Mouse (Mus musculus) liver, embryonic 12.5 days (tissue): ENCODE results near the gene Numa1. TPM values are rescaled to one million over a fixed set of nuclear protein-coding genes. Genes with fewer than 3 reads are reported as not detected.
A peak's percentile ranks its signal among the peaks of the same experiment; 100 is the strongest.

ENCODE experiments used
- ATAC-seq: fragments of 200-750 bp; cut with Nextera tagmentation; 2 replicates; pipeline ENCODE4 v1.8.0; 2017; ENCODE audit warnings: moderate number of reproducible peaks, mild to moderate bottlenecking, moderate library complexity
- H3K27ac ChIP-seq: fragments of 300-500 bp; sonication (generic); 2 replicates; pipeline ENCODE4 v1.5.1; 2016; ENCODE audit warnings: mild to moderate bottlenecking
- H3K27me3 ChIP-seq: fragments of 300-500 bp; sonication (generic); replicated peaks from 2 replicates; pipeline ENCODE4 v1.6.1; 2016; ENCODE audit warnings: mild to moderate bottlenecking, moderate library complexity
- H3K36me3 ChIP-seq: fragments of 300-500 bp; sonication (generic); 2 replicates; pipeline ENCODE4 v1.6.1; 2016; ENCODE audit warnings: mild to moderate bottlenecking, moderate library complexity
- H3K4me1 ChIP-seq: fragments of 300-500 bp; sonication (generic); 2 replicates; pipeline ENCODE4 v1.6.1; 2016
- H3K4me2 ChIP-seq: fragments of 300-500 bp; sonication (generic); 2 replicates; pipeline ENCODE4 v1.6.1; 2016; ENCODE audit warnings: mild to moderate bottlenecking, moderate library complexity
- H3K4me3 ChIP-seq: fragments of 300-500 bp; sonication (generic); 2 replicates; pipeline ENCODE4 v1.5.1; 2016; ENCODE audit warnings: mild to moderate bottlenecking, moderate library complexity
- H3K9ac ChIP-seq: fragments of 300-500 bp; sonication (generic); 2 replicates; pipeline ENCODE4 v1.6.1; 2016; ENCODE audit warnings: mild to moderate bottlenecking, moderate library complexity
- H3K9me3 ChIP-seq: fragments of 300-500 bp; sonication (generic); replicated peaks from 2 replicates; pipeline ENCODE4 v1.6.1; 2016; ENCODE audit warnings: mild to moderate bottlenecking, moderate library complexity
- WGBS: fragments of 180-500 bp; shearing (Covaris S2); methylation state at CpG from one replicate; pipeline ENCODE4 v1.1.7; 2016; ENCODE audit not compliant: insufficient replicate concordance; 5-methylcytosine and 5-hydroxymethylcytosine counted together
- polyA plus RNA-seq: library from polyadenylated mRNA; unstranded; fragments of >200 nt; fragmentation: Nextera tagmentation; extraction: Ambion mirVana; gene quantifications from 2 replicates; pipeline ENCODE4 v1.2.1, GENCODE M21; 2016

The Numa1 gene
- polyA plus RNA-seq, 1 experiment from 2014 or later = 48.7 TPM

DNA sequence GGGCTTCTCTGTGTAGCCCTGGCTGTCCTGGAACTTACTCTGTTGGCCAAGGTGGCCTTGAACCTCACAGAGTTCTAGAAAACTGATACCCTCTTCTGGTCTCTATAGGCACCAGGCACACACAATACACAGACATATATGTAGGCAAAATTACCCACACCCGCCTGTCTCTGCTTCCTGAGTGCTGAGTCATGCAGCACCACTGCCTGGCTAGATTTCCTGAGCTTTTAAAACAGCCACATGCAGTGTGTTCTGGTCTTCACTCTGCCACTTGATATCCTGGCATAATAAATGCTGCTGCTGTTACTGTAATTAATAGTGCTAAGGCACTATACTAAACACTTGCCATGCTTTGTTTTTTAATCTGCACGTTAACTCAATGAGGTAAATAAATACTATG lies 31.7 kb downstream of the Numa1 start:
- Histone ChIP-seq H3K4me3 (no peak overlapping the region), H3K4me2 (no peak overlapping the region; the same call in 1 of the 2 replicates), H3K27ac (peak overlapping the region; percentile 75; the same call in 1 of the 2 replicates), H3K9me3 (no peaks in the 10 kb centered on the region), H3K4me1 (peaks cover 69% of the 10 kb centered on the region), H3K9ac (no peak overlapping the region), H3K36me3 (no peaks in the 10 kb centered on the region), H3K27me3 (no peaks in the 10 kb centered on the region)
- WGBS = 28% methylated on average over 2 of the region's 2 CpGs
- ATAC-seq = peak; percentile 52

DNA sequence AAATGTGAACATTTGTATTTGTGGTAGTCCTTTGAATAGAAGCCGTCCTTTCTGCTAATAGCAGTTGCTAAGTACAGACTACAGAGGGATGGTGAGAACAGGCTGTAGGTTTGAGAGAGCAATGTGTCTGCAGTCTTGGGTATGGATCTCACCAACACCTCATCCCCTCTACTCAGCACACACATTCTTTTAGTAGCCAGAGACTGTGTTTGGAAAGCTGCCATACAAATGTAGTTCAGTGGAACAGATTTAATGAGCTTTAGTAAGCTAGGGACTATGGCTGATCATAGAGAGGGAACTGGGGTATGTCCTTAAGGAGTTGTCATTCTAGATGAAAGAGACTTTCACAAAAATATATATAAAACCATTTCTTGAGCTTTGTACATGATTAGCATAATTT lies 33.3 kb downstream of the Numa1 start:
- ATAC-seq = no peak
- Histone ChIP-seq H3K9me3 (no peaks in the 10 kb centered on the region), H3K27ac (no peak overlapping the region), H3K4me2 (no peak overlapping the region), H3K27me3 (no peaks in the 10 kb centered on the region), H3K4me1 (peaks cover 86% of the 10 kb centered on the region), H3K9ac (no peak overlapping the region), H3K36me3 (no peaks in the 10 kb centered on the region), H3K4me3 (no peak overlapping the region)
- WGBS = 91% methylated on average over 1 of the region's 1 CpGs

DNA sequence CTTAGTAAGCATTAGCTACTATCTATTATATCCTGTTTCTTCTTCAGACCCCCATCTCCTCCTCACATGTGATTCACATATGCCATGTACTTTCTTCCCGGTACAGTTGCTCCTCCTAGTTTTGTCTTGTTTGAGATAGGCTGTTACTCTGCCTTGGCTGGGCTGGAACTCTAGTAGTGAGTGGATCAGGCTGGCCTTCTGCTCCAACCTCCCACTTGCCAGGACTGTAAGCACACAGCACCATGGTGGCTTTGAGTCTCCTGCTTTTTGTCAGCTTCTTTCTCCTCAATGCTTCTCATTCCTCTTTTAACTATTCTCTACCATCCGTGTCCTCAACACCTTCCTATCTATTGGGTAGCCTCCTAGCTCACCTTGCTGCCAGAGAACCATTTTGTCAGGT lies 34.8 kb downstream of the Numa1 start:
- H3K27me3 ChIP-seq = no peaks in the 10 kb centered on the region
- H3K27ac ChIP-seq = peak overlapping the region; percentile 37
- H3K36me3 ChIP-seq = peaks cover 3% of the 10 kb centered on the region; the same call in 1 of the 2 replicates
- no peaks in the 10 kb centered on the region for H3K9me3 ChIP-seq
- H3K4me1 ChIP-seq = peaks cover 91% of the 10 kb centered on the region
- no peak overlapping the region for H3K9ac ChIP-seq
- peak overlapping the region; percentile 91 for H3K4me2 ChIP-seq
- no peak for ATAC-seq
- no peak overlapping the region for H3K4me3 ChIP-seq
- 62% methylated on average over 2 of the region's 2 CpGs for WGBS

DNA sequence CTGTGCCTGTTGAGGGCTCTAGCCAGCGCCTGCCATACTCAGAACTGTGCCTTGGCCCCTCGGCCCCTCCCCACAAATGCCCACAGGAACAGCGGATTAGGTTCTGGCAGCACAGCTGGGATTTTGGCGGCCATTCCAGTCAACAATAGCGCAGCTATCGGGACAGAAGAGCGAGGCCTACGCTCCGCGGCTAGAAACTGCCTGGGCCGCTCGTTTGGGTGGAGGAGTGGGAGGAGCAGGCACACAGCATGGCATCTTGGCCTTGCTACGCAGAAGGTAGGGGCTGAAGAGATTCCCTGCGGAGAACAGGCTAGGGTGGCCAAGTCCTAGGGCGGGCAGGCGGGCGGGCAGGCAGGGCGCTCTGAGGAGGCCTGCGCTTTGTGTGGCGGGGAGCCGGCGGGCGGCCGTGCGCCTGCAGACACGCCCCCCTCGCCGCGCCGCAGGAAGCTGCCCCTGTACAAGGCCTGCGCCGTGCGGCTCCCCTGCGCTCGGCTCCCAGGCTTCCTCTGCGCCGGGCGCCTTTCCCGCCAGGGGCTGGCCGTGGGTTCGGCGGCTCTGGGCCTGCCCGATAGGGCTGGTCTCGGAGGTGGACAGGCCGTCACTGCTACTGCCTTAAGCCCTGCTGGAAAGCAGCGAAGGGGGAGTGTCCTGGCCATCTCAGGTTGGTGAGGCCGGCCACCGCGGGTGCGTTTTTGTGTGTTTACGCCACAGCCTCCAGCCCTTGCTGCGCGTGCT lies 36.0 kb downstream of the Numa1 start:
- Histone ChIP-seq H3K36me3 (peaks cover 3% of the 10 kb centered on the region; the same call in 1 of the 2 replicates), H3K9ac (peak overlapping the region; percentile 81), H3K4me1 (peaks cover 92% of the 10 kb centered on the region), H3K27ac (peak overlapping the region; percentile 87), H3K9me3 (no peaks in the 10 kb centered on the region), H3K27me3 (no peaks in the 10 kb centered on the region), H3K4me3 (peak overlapping the region; percentile 69), H3K4me2 (peak overlapping the region; percentile 91)
- under 1% methylated on average over 53 of the region's 53 CpGs for WGBS
- peak; percentile 86 for ATAC-seq

DNA sequence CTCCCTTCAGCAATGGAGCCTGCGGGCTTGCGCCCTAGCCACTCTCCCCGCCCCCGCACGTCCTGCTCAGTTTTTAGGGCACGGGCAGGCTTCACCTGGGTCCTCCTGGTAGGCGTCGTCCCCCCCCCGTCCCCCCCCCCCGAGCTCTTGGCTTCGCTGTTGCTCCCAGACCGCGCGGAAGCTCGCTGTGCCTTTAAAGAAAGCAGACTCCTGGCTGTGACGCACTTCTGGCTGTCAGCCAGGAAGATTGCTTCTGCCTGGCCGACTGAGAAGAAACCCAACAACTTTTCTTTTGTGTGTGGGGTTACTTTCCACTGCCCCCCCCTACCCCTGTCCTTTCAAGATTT lies 36.5 kb downstream of the Numa1 start:
- H3K27ac ChIP-seq = peak overlapping the region; percentile 87
- no peaks in the 10 kb centered on the region for H3K9me3 ChIP-seq
- 0% methylated on average over 17 of the region's 17 CpGs for WGBS
- no peaks in the 10 kb centered on the region for H3K27me3 ChIP-seq
- ATAC-seq = peak; percentile 50
- H3K36me3 ChIP-seq = peaks cover 7% of the 10 kb centered on the region; the same call in 1 of the 2 replicates
- H3K4me1 ChIP-seq = peaks cover 90% of the 10 kb centered on the region
- peak overlapping the region; percentile 81 for H3K9ac ChIP-seq
- H3K4me2 ChIP-seq = peak overlapping the region; percentile 91
- peak overlapping the region; percentile 69 for H3K4me3 ChIP-seq

DNA sequence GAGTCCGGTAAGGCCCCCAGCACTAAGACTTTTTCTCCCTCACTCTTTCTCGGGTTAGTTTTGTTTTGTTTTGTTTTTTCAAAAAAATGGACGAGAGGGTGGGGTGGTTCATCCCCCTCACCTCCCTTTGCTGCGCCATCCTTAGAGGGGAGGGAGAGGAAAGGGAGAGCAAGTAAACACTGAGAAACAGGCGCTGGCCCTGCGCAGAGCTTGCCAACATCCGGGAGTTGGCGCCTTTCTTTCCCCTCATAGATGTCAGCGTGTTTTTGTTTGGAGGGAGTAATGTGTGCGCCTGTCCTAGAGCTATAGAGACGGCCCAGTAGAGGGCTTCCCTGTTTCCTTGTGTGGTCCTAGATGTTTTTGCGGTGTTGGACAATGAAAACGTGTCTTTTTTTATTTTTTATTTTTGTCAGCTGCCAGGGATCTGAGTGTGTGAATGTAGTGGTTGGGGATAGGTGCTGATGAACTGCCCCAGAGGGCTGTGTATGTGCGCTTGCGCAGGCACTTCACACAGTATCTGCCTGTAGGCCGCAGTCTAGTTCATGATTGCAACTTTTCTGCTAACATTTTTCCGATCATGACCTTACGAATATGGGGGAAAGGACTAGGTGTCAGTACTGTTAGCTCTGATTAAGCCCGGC lies 37.0 kb downstream of the Numa1 start:
- H3K27me3 ChIP-seq = no peaks in the 10 kb centered on the region
- peak overlapping the region; percentile 69 for H3K4me3 ChIP-seq
- peak; percentile 41; the same call in 1 of the 2 replicates for ATAC-seq
- peaks cover 8% of the 10 kb centered on the region; the same call in 1 of the 2 replicates for H3K36me3 ChIP-seq
- H3K27ac ChIP-seq = peak overlapping the region; percentile 87
- H3K4me2 ChIP-seq = peak overlapping the region; percentile 91
- no peaks in the 10 kb centered on the region for H3K9me3 ChIP-seq
- peaks cover 86% of the 10 kb centered on the region for H3K4me1 ChIP-seq
- WGBS = 10% methylated on average over 19 of the region's 19 CpGs
- H3K9ac ChIP-seq = peak overlapping the region; percentile 81

DNA sequence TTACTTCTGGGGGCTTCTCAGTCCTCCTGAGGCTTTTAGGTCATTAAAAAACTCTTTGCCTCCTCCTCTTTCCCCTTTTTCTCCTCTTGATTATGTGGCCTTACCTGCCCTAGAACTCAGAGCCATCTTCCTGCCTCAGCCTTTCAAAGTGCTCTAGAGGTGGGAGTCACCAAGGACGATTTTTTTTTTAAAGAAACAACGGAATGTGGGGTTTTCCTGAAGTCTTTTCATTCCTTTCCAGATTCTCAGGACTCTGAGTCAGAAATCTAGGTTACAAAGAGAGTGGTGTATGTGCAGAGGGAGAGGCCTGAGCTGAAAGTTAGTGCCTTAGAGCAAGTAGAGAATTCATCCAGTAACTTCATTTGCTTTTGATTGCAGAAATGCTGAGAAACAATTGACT lies 37.8 kb downstream of the Numa1 start:
- Histone ChIP-seq H3K27me3 (no peaks in the 10 kb centered on the region), H3K4me2 (peak overlapping the region; percentile 91), H3K9ac (peak overlapping the region; percentile 81), H3K27ac (peak overlapping the region; percentile 87; the same call in 1 of the 2 replicates), H3K4me1 (peaks cover 82% of the 10 kb centered on the region), H3K4me3 (peak overlapping the region; percentile 69), H3K9me3 (no peaks in the 10 kb centered on the region), H3K36me3 (peaks cover 11% of the 10 kb centered on the region; the same call in 1 of the 2 replicates)
- WGBS = 57% methylated on average over 2 of the region's 2 CpGs
- no peak for ATAC-seq

DNA sequence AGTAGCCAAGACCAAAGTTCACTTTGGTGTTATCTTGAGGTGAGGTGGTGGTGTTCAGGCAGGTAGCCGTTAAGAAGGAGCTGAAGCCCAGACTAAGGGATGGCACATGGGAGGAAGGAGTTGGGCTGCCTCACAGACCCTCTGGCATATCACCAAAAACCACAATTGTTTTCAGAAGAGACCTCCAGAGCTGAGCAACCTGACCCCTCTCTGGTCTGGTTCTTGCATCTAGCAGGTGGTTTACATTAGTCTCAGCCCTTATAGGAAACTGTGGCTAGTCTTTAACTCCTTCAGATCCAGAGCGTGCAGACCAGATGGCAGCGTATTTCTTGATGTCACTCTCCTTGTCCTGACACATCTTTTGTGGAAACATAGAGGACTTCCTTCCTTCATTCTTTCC lies 39.8 kb downstream of the Numa1 start:
- no peaks in the 10 kb centered on the region for H3K27me3 ChIP-seq
- no peaks in the 10 kb centered on the region for H3K9me3 ChIP-seq
- WGBS = 57% methylated on average over 3 of the region's 3 CpGs
- H3K4me2 ChIP-seq = no peak overlapping the region
- no peak overlapping the region for H3K27ac ChIP-seq
- peaks cover 15% of the 10 kb centered on the region; the same call in 1 of the 2 replicates for H3K36me3 ChIP-seq
- no peak overlapping the region for H3K4me3 ChIP-seq
- no peak for ATAC-seq
- H3K4me1 ChIP-seq = peaks cover 70% of the 10 kb centered on the region
- no peak overlapping the region for H3K9ac ChIP-seq

DNA sequence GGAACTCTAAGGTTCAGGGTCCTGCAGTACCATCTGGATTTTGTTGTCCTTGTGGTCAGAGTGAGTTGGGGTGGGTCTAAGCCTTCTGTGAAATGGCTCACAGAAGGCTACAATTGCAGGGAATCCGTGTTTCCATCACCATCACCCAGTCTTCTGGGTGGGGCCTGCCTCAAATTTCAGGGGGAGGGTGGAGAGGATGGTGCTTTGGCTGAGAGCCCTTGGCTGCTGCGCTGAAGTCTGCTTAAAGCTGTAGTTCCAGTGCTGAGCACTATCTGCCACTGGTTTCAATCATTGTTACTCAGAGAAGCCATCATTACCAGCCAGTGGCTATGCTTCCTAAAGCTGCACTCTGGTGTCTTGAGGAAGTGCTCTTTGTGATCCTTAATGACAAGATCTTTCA lies 40.6 kb downstream of the Numa1 start:
- no peak for ATAC-seq
- WGBS = 54% methylated on average over 2 of the region's 2 CpGs
- H3K9ac ChIP-seq = no peak overlapping the region
- no peak overlapping the region for H3K4me2 ChIP-seq
- H3K4me3 ChIP-seq = no peak overlapping the region
- H3K36me3 ChIP-seq = peaks cover 19% of the 10 kb centered on the region; the same call in 1 of the 2 replicates
- H3K4me1 ChIP-seq = peaks cover 62% of the 10 kb centered on the region
- no peak overlapping the region for H3K27ac ChIP-seq
- no peaks in the 10 kb centered on the region for H3K9me3 ChIP-seq
- no peaks in the 10 kb centered on the region for H3K27me3 ChIP-seq

DNA sequence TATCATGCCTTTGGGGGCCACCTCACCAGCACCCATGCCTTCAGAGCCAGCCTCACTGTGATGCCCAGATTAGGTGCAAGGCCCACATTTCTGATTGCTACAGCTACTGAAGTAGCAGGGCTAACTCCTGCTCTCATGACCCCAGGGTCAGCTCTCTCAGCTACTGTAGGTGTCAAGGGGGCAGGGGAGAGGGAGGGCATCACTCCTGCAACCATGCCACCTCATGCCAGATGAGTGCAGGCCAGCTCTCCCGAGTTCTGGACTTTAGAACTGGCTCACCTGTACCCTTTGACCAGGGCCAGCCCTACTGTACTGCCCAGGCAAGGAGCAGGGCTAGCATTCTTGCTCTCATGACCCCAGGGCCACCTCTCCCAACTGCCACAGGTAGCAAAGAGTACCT lies 48.8 kb downstream of the Numa1 start:
- no peak overlapping the region for H3K4me3 ChIP-seq
- no peaks in the 10 kb centered on the region for H3K9me3 ChIP-seq
- ATAC-seq = peak; percentile 47; the same call in 1 of the 2 replicates
- WGBS = 84% methylated on average over 1 of the region's 1 CpGs
- no peak overlapping the region for H3K4me2 ChIP-seq
- peaks cover 62% of the 10 kb centered on the region for H3K36me3 ChIP-seq
- peaks cover 6% of the 10 kb centered on the region; the same call in 1 of the 2 replicates for H3K4me1 ChIP-seq
- H3K27ac ChIP-seq = no peak overlapping the region
- H3K27me3 ChIP-seq = no peaks in the 10 kb centered on the region
- no peak overlapping the region for H3K9ac ChIP-seq

DNA sequence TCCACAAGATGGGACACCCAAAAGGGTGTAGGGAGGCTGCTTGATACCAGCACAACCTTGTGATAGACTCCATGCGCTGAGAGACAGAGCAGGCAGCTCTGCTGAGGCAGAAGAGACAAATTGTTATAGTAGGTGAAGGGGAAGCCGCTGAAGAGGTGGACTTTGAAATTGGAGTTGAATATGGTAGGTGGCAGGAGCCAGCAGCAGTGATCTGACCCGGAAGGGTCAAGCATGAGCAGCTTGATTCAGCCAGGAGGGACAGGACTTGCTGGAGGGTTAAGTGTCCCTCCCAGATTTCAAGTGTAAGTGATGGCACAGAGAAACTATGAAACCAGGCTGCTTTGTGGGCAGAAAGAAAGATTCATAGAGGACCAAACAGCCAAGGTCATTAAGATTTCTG lies 51.2 kb downstream of the Numa1 start:
- Histone ChIP-seq H3K27ac (no peak overlapping the region), H3K27me3 (no peaks in the 10 kb centered on the region), H3K36me3 (peaks cover 78% of the 10 kb centered on the region), H3K9me3 (no peaks in the 10 kb centered on the region), H3K4me2 (no peak overlapping the region), H3K4me3 (no peak overlapping the region), H3K4me1 (peaks cover 6% of the 10 kb centered on the region; the same call in 1 of the 2 replicates), H3K9ac (no peak overlapping the region)
- WGBS = 90% methylated on average over 3 of the region's 3 CpGs
- ATAC-seq = no peak

DNA sequence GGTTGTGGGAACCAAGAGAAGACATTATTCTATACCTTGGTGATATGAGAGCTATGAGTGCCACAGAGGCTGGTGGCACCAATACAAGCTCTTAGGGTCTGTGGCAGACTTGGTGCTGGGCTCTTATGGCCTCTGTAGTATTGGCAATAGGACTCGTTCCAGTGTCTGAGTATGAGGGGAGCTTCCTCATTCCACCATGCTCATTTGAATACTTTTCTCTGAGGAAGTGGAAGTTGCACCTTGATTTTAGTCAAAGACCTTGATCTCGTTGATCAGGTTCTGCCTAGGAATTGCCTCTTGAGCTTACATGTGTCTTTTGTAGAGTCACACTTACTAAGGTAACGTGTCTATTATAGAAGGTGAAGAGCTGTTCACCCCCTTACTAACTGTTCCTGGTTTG lies 60.3 kb downstream of the Numa1 start:
- Histone ChIP-seq H3K27me3 (no peaks in the 10 kb centered on the region), H3K4me2 (no peak overlapping the region), H3K4me3 (no peak overlapping the region), H3K36me3 (peaks cover 100% of the 10 kb centered on the region), H3K9me3 (no peaks in the 10 kb centered on the region), H3K27ac (no peak overlapping the region), H3K9ac (no peak overlapping the region), H3K4me1 (no peaks in the 10 kb centered on the region)
- 84% methylated on average over 3 of the region's 3 CpGs for WGBS
- ATAC-seq = no peak
